Mouse (Mus musculus) spleen, adult 10 weeks (tissue): Measurements from ENCODE around the gene Rpl3. TPM values are rescaled to one million over a fixed set of nuclear protein-coding genes. Genes with fewer than 3 reads are reported as not detected.

ENCODE experiments used
- polyA plus RNA-seq: library from polyadenylated mRNA; stranded (reverse); fragments of 350-450 nt; fragmentation: Illumina TruSeq; extraction: RNeasy Lipid Tissue Mini Kit (QIAGEN cat#74804); gene quantifications from one replicate; pipeline ENCODE4 v1.2.3, GENCODE M21; 2015; ENCODE audit warnings: low replicate concordance; ENCODE audit not compliant: insufficient read depth

Gene Rpl3
- 1,491 TPM for polyA plus RNA-seq

DNA sequence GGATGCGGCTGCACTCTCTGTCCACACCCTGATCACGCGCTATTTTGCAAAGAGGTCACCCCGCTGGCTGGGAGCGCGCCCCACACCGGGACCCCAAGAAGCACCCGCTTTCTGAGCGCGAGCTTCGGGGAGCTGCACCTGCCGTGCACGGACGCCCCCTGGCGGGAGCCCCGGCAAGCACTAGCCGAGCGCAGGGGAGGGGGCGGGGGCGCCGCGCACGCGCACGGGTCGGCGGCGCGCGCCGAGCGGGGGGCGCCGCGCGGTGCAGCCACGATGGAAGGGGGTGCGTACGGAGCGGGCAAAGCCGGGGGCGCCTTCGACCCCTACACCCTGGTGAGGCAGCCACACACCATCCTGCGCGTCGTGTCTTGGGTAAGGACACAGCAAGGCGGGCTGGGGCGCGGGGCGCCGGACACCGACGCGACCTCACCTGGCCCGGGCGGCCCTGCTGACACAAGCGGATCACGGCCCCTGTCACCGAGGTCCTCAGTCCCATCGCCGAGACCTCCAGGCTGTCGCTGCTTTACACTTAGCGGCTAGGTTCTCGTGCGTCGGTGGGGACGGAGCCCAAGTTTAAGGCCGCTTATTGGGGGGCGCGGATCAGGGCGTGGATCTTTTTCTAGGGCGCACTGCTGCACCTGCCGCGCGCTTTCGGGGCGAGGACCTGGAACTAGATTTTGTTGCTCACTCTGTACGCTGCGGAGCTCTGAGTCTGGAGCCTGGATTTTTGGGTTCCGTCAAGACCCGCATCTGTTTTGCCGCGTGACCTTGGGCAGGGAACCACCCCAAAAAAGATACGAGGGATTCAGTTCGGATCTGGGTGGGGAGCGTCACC, at the start of gene Rpl3, which contains the start of gene Syngr1:
Rpl3 (minus strand) TSS at position 748 of the 835 bp plus-strand sequence.
Syngr1 (plus strand) TSS at position 214 of the 835 bp plus-strand sequence.

DNA sequence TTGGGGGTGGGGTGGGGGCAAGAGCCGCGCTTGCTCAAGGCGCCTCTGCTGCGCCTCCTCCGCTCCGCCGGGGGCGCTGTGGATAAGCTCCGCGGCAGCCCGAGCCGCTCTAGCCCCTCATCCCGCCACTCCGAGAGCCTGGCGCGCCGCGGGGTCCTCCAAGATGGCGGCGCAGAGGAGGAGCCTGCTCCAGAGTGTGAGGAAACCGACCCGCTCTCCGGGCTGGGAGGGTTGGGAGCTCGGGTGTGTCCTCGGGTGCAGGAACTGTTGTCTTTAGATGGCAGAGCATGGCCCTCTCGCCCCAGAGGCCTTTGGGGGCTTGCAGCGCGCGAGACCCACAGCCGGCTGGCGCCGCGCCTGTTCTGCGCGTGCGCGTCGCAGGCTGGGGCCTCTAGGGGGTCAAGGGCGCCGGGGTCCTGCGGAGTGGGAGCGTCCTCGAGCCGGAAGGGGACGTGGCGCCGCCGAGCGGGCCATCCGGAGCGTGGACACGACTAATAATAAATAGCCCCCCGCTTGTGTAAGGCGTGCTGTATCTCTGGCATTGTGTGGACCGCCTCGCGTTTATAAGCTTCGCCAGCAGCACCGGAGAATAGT, 41.4 kb upstream of the Rpl3 start, which contains the start of gene Tab1:
Tab1 (plus strand) TSS at position 135 of the 594 bp plus-strand sequence.

Other genes with a start within 250 kb of the Rpl3 start
- 616 TPM for gene Apobec3, start 200.2 kb downstream of the Rpl3 start, polyA plus RNA-seq
- 65.1 TPM for gene Cbx7, start 120.7 kb downstream of the Rpl3 start, polyA plus RNA-seq
- 4.6 TPM for gene Pdgfb, start 76.9 kb downstream of the Rpl3 start, polyA plus RNA-seq
- gene Syngr1, start 534 bp downstream of the Rpl3 start, polyA plus RNA-seq = 0.41 TPM
- 5.5 TPM for gene Tab1, start 41.3 kb upstream of the Rpl3 start, polyA plus RNA-seq
- gene Mgat3, start 81.9 kb upstream of the Rpl3 start, polyA plus RNA-seq = 4.2 TPM
- 17.5 TPM for gene Mief1, start 142.2 kb upstream of the Rpl3 start, polyA plus RNA-seq
- gene AC140267.1, start 144.0 kb upstream of the Rpl3 start, polyA plus RNA-seq = not detected
- 179 TPM for gene Atf4, start 163.3 kb upstream of the Rpl3 start, polyA plus RNA-seq
- gene Rps19bp1, start 172.4 kb upstream of the Rpl3 start, polyA plus RNA-seq = 16.5 TPM
- gene Cacna1i, start 195.4 kb upstream of the Rpl3 start, polyA plus RNA-seq = 11.5 TPM